Mouse (Mus musculus): ENCODE measurements around the gene Pars2. TPM values are rescaled to one million over a fixed set of nuclear protein-coding genes. Genes with fewer than 3 reads are reported as not detected.

Pars2 gene
- total and polyA plus RNA-seq, 3 experiments: 4.9 to 6.7 (median 5.9) TPM

DNA sequence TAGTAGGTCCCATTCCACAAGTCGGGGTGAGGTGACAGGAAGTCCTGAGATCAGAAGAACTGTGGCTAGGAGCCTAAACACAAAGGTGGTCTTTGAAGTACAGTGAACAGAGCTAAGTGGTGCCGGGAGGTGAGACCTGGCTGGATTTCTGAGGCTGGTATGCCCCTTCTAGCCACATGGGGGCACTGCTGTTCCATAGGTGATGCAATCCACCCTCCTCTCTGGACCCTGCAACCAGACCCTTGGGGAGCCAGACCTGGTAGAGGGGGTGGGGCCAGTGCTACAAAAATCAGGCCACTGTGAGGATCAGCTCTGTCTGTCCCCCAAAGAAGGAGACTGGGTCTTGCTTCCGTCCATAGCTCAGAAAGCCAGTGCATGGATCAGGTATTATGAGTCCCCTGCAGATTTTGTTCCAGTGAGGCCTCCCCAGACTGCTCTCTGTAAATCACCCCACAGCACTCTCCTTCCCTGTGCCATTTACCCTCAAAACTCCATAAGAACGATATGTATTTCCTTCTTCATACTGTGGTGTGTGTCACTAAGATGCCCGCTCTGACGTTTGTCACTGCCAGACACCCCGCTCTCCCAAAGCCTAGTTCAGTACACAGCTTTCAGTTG is 36.6 kb upstream of the Pars2 start:
- Histone ChIP-seq H3K36me3 (ENCODE audit: control insufficient read depth, insufficient read depth, low read length) (no peaks in the 10 kb centered on the region), H3K4me3 (no peak overlapping the region), H3K27me3 (ENCODE audit: control insufficient read depth, insufficient read depth, low read length) (no peaks in the 10 kb centered on the region), H3K4me1 (ENCODE audit: control insufficient read depth, insufficient read depth, low read length) (no peaks in the 10 kb centered on the region), H3K27ac (no peak overlapping the region), H3K9ac (ENCODE audit: low read depth, low read length) (no peak overlapping the region), H3K79me2 (replicated peaks; ENCODE audit: control insufficient read depth, insufficient read depth, low read length) (no peaks in the 10 kb centered on the region)
- intact Hi-C loops (cut with DNase I): loop anchor here (1.0 kb wide), 1 partner anchor 94 kb away; no protein-coding TSS in a partner anchor
- TF ChIP-seq POLR2A (IDR thresholded peaks at IDR 0.05; ENCODE audit: insufficient read depth, low read depth, low read length): no peak
- peak; percentile 92 for TF ChIP-seq CTCF (IDR thresholded peaks at IDR 0.05)
- no peak for TF ChIP-seq EP300 (IDR thresholded peaks at IDR 0.05; ENCODE audit: insufficient read depth, low read depth, low read length)
- 50% methylated on average over 7 of the region's 7 CpGs for WGBS
- peak; percentile 36 to 58 for DNase-seq

DNA sequence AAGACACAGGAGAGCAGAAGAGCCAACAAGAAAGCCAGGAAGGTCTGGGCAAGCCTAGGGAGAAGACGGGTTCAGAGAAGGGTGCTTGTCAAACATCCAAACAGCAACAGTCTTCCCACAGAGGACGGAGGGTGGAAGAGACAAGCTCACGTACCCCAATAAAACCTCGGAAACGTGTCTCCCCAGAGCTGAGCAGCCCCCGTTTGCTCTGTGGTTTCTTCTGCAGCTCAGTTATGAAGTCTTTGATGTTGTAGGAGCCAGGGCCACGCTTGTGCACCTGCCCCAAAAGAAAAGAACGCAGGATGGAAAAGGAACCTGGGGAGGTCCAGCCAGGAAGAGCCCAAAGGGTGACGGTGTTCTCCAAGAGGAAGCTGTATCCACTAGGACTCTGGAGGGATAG is 36.0 kb upstream of the Pars2 start:
- DNase-seq: no peak
- H3K79me2 ChIP-seq (replicated peaks; ENCODE audit: control insufficient read depth, insufficient read depth, low read length): no peaks in the 10 kb centered on the region
- H3K4me1 ChIP-seq (ENCODE audit: control insufficient read depth, insufficient read depth, low read length): no peaks in the 10 kb centered on the region
- H3K27ac ChIP-seq: no peak overlapping the region
- no peaks in the 10 kb centered on the region for H3K36me3 ChIP-seq (ENCODE audit: control insufficient read depth, insufficient read depth, low read length)
- 77% methylated on average over 9 of the region's 9 CpGs for WGBS
- no peaks in the 10 kb centered on the region for H3K27me3 ChIP-seq (ENCODE audit: control insufficient read depth, insufficient read depth, low read length)
- H3K9ac ChIP-seq (ENCODE audit: low read depth, low read length): no peak overlapping the region
- H3K4me3 ChIP-seq: no peak overlapping the region
- intact Hi-C loops (cut with DNase I): loop anchor here (1.0 kb wide), 1 partner anchor 93 kb away; no protein-coding TSS in a partner anchor
- TF ChIP-seq EP300 (IDR thresholded peaks at IDR 0.05; ENCODE audit: insufficient read depth, low read depth, low read length): no peak
- no peak for TF ChIP-seq POLR2A (IDR thresholded peaks at IDR 0.05; ENCODE audit: insufficient read depth, low read depth, low read length)
- no peak for TF ChIP-seq CTCF (IDR thresholded peaks at IDR 0.05)

DNA sequence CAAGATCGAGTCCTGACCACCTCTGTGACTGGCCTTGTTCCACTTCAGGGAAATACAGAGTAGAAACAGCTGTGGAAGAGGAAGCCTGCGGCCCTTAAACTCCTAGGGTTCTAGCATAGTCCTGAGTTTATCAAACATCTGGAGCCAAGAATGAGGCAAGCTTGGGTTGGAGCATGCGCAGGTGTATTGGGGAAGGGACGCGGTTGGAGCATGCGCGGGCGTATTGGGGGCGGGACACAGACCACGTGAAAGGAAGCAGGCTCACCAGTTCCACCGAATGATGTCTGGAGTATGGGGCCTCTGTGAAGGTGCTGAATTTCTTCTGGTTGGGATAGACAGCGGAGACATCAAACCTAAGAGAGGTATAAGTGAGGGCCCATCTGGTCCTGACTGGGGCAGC is 35.2 kb upstream of the Pars2 start:
- no peak for DNase-seq
- Histone ChIP-seq H3K36me3 (ENCODE audit: control insufficient read depth, insufficient read depth, low read length) (no peaks in the 10 kb centered on the region), H3K27me3 (ENCODE audit: control insufficient read depth, insufficient read depth, low read length) (no peaks in the 10 kb centered on the region), H3K4me1 (ENCODE audit: control insufficient read depth, insufficient read depth, low read length) (no peaks in the 10 kb centered on the region), H3K79me2 (replicated peaks; ENCODE audit: control insufficient read depth, insufficient read depth, low read length) (no peaks in the 10 kb centered on the region), H3K9ac (ENCODE audit: low read depth, low read length) (no peak overlapping the region), H3K4me3 (no peak overlapping the region), H3K27ac (no peak overlapping the region)
- TF ChIP-seq CTCF (IDR thresholded peaks at IDR 0.05) (no peak), POLR2A (IDR thresholded peaks at IDR 0.05; ENCODE audit: insufficient read depth, low read depth, low read length) (no peak), EP300 (IDR thresholded peaks at IDR 0.05; ENCODE audit: insufficient read depth, low read depth, low read length) (no peak)
- intact Hi-C loops (cut with DNase I): no loop called here
- 64% methylated on average over 12 of the region's 12 CpGs for WGBS

DNA sequence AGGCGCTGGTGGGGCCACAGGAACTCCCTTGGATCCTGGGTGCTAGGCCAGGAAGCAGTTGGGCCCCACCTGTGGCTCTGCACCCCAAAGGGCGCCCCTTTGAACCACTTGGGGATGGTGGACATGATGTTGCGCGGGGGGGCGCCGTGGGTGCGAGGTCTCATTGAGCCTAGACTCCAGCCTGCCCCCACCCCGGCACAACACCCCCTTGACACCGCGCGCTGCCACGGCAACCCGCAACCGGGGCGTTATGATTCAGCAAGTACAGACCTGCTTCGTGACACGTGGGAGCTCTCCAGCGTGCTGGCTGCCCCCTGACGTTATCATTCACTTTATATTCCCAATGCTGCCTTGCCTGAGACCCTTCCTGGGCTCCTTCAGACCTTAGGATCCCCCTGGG is 33.8 kb upstream of the Pars2 start, which contains the start of gene Lexm:
Gene Lexm, minus strand, starts transcription at position 186 of the 400 bp plus-strand sequence.
- Histone ChIP-seq H3K36me3 (ENCODE audit: control insufficient read depth, insufficient read depth, low read length) (no peaks in the 10 kb centered on the region), H3K27ac (no peak within 1 kb of the TSS), H3K27me3 (ENCODE audit: control insufficient read depth, insufficient read depth, low read length) (no peaks in the 10 kb centered on the region), H3K9ac (ENCODE audit: low read depth, low read length) (no peak within 1 kb of the TSS), H3K79me2 (replicated peaks; ENCODE audit: control insufficient read depth, insufficient read depth, low read length) (no peaks in the 10 kb centered on the region), H3K4me1 (ENCODE audit: control insufficient read depth, insufficient read depth, low read length) (no peaks in the 10 kb centered on the region), H3K4me3 (no peak within 1 kb of the TSS)
- WGBS: under 1% methylated on average over 19 of the region's 19 CpGs
- intact Hi-C loops (cut with DNase I): no loop called here
- TF ChIP-seq CTCF (IDR thresholded peaks at IDR 0.05) (no peak), POLR2A (IDR thresholded peaks at IDR 0.05; ENCODE audit: insufficient read depth, low read depth, low read length) (no peak), EP300 (IDR thresholded peaks at IDR 0.05; ENCODE audit: insufficient read depth, low read depth, low read length) (no peak)
- DNase-seq: no peak

DNA sequence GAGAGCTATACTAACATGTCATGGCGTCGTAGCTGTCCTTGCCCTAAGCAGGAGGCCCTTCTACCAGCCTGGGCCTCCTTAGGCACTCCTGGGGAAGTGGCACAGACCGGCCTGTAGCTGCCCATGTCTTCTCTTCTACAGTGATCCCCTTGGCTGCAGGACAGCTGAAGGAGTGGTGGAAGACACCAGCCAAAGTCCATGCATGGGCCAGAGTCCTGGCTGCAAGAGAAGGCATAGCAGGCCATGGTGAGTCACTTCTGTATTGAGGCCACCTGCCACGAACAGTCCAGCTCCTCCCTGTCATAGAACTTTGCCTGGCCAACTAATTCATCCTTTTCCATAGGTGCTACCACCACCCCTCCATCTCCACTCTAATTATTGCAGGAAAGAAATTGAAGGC is 32.0 kb upstream of the Pars2 start:
- H3K79me2 ChIP-seq (replicated peaks; ENCODE audit: control insufficient read depth, insufficient read depth, low read length): no peaks in the 10 kb centered on the region
- WGBS: 80% methylated on average over 4 of the region's 4 CpGs
- DNase-seq: no peak
- no peak overlapping the region for H3K27ac ChIP-seq
- TF ChIP-seq EP300 (IDR thresholded peaks at IDR 0.05; ENCODE audit: insufficient read depth, low read depth, low read length) (no peak), CTCF (IDR thresholded peaks at IDR 0.05) (no peak), POLR2A (IDR thresholded peaks at IDR 0.05; ENCODE audit: insufficient read depth, low read depth, low read length) (no peak)
- peaks cover 2% of the 10 kb centered on the region; the same call in 1 of the 2 replicates for H3K27me3 ChIP-seq (ENCODE audit: control insufficient read depth, insufficient read depth, low read length)
- no peak overlapping the region for H3K4me3 ChIP-seq
- no peaks in the 10 kb centered on the region for H3K36me3 ChIP-seq (ENCODE audit: control insufficient read depth, insufficient read depth, low read length)
- intact Hi-C loops (cut with DNase I): no loop called here
- H3K4me1 ChIP-seq (ENCODE audit: control insufficient read depth, insufficient read depth, low read length): no peaks in the 10 kb centered on the region
- H3K9ac ChIP-seq (ENCODE audit: low read depth, low read length): no peak overlapping the region

DNA sequence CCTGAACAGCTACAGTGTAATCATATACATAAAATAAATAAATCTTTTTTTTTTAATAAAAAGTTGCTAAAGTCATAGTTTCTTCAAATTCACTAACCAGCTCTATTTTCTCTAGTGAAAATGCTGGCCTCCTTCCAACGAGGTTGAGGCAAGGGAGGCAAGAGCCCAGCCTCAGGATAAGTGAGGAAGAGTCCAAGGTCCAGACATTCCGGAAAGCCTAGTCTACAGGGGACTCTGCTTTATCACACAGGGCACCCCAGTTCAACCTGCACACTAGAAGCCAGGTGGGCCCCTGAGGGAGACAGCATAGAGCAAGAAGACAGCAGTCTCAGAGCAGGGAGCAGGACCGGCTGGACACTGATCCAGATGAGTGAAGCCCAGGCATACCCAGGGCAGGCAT is 29.4 kb upstream of the Pars2 start:
- no peaks in the 10 kb centered on the region for H3K36me3 ChIP-seq (ENCODE audit: control insufficient read depth, insufficient read depth, low read length)
- no peak overlapping the region for H3K27ac ChIP-seq
- no peak for TF ChIP-seq POLR2A (IDR thresholded peaks at IDR 0.05; ENCODE audit: insufficient read depth, low read depth, low read length)
- TF ChIP-seq EP300 (IDR thresholded peaks at IDR 0.05; ENCODE audit: insufficient read depth, low read depth, low read length): no peak
- no peak for TF ChIP-seq CTCF (IDR thresholded peaks at IDR 0.05)
- H3K9ac ChIP-seq (ENCODE audit: low read depth, low read length): no peak overlapping the region
- peaks cover 2% of the 10 kb centered on the region; the same call in 1 of the 2 replicates for H3K27me3 ChIP-seq (ENCODE audit: control insufficient read depth, insufficient read depth, low read length)
- intact Hi-C loops (cut with DNase I): no loop called here
- no peaks in the 10 kb centered on the region for H3K79me2 ChIP-seq (replicated peaks; ENCODE audit: control insufficient read depth, insufficient read depth, low read length)
- WGBS: 58% methylated on average over 3 of the region's 3 CpGs
- H3K4me1 ChIP-seq (ENCODE audit: control insufficient read depth, insufficient read depth, low read length): no peaks in the 10 kb centered on the region
- DNase-seq: no peak
- no peak overlapping the region for H3K4me3 ChIP-seq
